Mouse (Mus musculus): ENCODE results near the gene Hist1h2bq. TPM values are rescaled to one million over a fixed set of nuclear protein-coding genes. Genes with fewer than 3 reads are reported as not detected.

Gene Hist1h2bq
- total and polyA plus RNA-seq, 2 experiments from 2014 or later = 4.8 to 1,114 TPM

GRCm38 (mm10) chr13:21781021-21781555 is 28.9 kb downstream of the Hist1h2bq start:
- no peaks in the 10 kb centered on the region for H3K36me3 ChIP-seq (ENCODE audit: insufficient read depth, low read length)

GRCm38 (mm10) chr13:21779767-21780731 is 29.9 kb downstream of the Hist1h2bq start, which contains the start of gene Hist1h1b:
Gene Hist1h1b (minus strand): TSS chr13:21780625.
- Histone ChIP-seq H3K4me3 (ENCODE audit: low read length) (peak within 1 kb of the TSS; percentile 44), H3K9me3 (ENCODE audit: low read length) (no peaks in the 10 kb centered on the region), H3K36me3 (ENCODE audit: insufficient read depth, low read length) (no peaks in the 10 kb centered on the region), H3K27ac (peak within 1 kb of the TSS; percentile 78), H3K27me3 (ENCODE audit: insufficient read depth, low read length) (no peaks in the 10 kb centered on the region), H3K9ac (replicated peaks; ENCODE audit: low read length) (peak within 1 kb of the TSS; percentile 61), H3K4me2 (ENCODE audit: low read depth, low read length) (peak within 1 kb of the TSS; percentile 97), H3K4me1 (ENCODE audit: insufficient read depth, low read length) (peaks cover 9% of the 10 kb centered on the region; the same call in 1 of the 2 replicates)
- under 1% methylated on average over 44 of the region's 44 CpGs for WGBS
- no peak for TF ChIP-seq CTCF (IDR thresholded peaks at IDR 0.05; ENCODE audit: low read depth)
- DNase-seq (ENCODE audit: low spot score) (peak; percentile 69), ATAC-seq (peak; percentile 14; the same call in 1 of the 2 replicates)

More at GRCm38 (mm10) chr13:21781021-21781555, 28.9 kb downstream of the Hist1h2bq start:
- Histone ChIP-seq H3K4me1 (ENCODE audit: insufficient read depth, low read length) (peaks cover 9% of the 10 kb centered on the region; the same call in 1 of the 2 replicates), H3K27ac (peak overlapping the region; percentile 78; the same call in 1 of the 2 replicates), H3K4me3 (ENCODE audit: low read length) (no peak overlapping the region; the same call in 1 of the 2 replicates), H3K4me2 (ENCODE audit: low read depth, low read length) (peak overlapping the region; percentile 97), H3K9me3 (ENCODE audit: low read length) (no peaks in the 10 kb centered on the region), H3K27me3 (ENCODE audit: insufficient read depth, low read length) (no peaks in the 10 kb centered on the region), H3K9ac (replicated peaks; ENCODE audit: low read length) (no peak overlapping the region)
- ATAC-seq = no peak
- no peak for TF ChIP-seq CTCF (IDR thresholded peaks at IDR 0.05; ENCODE audit: low read depth)
- no peak for DNase-seq (ENCODE audit: low spot score)
- WGBS = 46% methylated on average over 6 of the region's 6 CpGs

GRCm38 (mm10) chr13:21778814-21779766 is 30.9 kb downstream of the Hist1h2bq start:
- peak overlapping the region; percentile 61 for H3K9ac ChIP-seq (replicated peaks; ENCODE audit: low read length)
- H3K36me3 ChIP-seq (ENCODE audit: insufficient read depth, low read length) = no peaks in the 10 kb centered on the region
- no peaks in the 10 kb centered on the region for H3K9me3 ChIP-seq (ENCODE audit: low read length)
- ATAC-seq = peak; percentile 95
- peak; percentile 95 for DNase-seq (ENCODE audit: low spot score)
- peak overlapping the region; percentile 97 for H3K4me2 ChIP-seq (ENCODE audit: low read depth, low read length)
- peak overlapping the region; percentile 78 for H3K27ac ChIP-seq
- WGBS = 5% methylated on average over 33 of the region's 33 CpGs
- peaks cover 9% of the 10 kb centered on the region; the same call in 1 of the 2 replicates for H3K4me1 ChIP-seq (ENCODE audit: insufficient read depth, low read length)
- no peak for TF ChIP-seq CTCF (IDR thresholded peaks at IDR 0.05; ENCODE audit: low read depth)
- peak overlapping the region; percentile 44 for H3K4me3 ChIP-seq (ENCODE audit: low read length)
- H3K27me3 ChIP-seq (ENCODE audit: insufficient read depth, low read length) = no peaks in the 10 kb centered on the region

Small RNA genes within 50 kb of the gene (microRNA-seq; reads per million reads assigned to microRNA genes)
- gene Gm19658 (0 reads per million in 2 experiments), gene Gm44346 (0 reads per million in 2 experiments), gene Gm44466 (0 reads per million in 2 experiments)

Other genes with a start within 250 kb of the Hist1h2bq start
Only the 30 nearest of the 31 such genes appear.
- gene Olfr1364, start 228.4 kb downstream of the Hist1h2bq start, total RNA-seq (2014; rRNA removed) = not detected in 2 replicates
- gene Olfr1364, start 228.4 kb downstream of the Hist1h2bq start, polyA plus RNA-seq (2015; fragmentation: Nextera tagmentation; extraction: Ambion mirVana) = not detected in 2 replicates
- gene Olfr1362, start 196.2 kb downstream of the Hist1h2bq start, total RNA-seq (2014; rRNA removed) = not detected in 2 replicates
- not detected in 2 replicates for gene Olfr1362, start 196.2 kb downstream of the Hist1h2bq start, polyA plus RNA-seq (2015; fragmentation: Nextera tagmentation; extraction: Ambion mirVana)
- gene Olfr11, start 167.7 kb downstream of the Hist1h2bq start, total RNA-seq (2014; rRNA removed) = not detected in 2 replicates
- gene Olfr11, start 167.7 kb downstream of the Hist1h2bq start, polyA plus RNA-seq (2015; fragmentation: Nextera tagmentation; extraction: Ambion mirVana) = 0.09 TPM in 1 of 2 replicates, not detected in the other
- gene Olfr1361, start 146.8 kb downstream of the Hist1h2bq start, total RNA-seq (2014; rRNA removed) = not detected in 2 replicates
- not detected in 2 replicates for gene Olfr1361, start 146.8 kb downstream of the Hist1h2bq start, polyA plus RNA-seq (2015; fragmentation: Nextera tagmentation; extraction: Ambion mirVana)
- gene Olfr1360, start 132.8 kb downstream of the Hist1h2bq start, total RNA-seq (2014; rRNA removed) = not detected in 2 replicates
- gene Olfr1360, start 132.8 kb downstream of the Hist1h2bq start, polyA plus RNA-seq (2015; fragmentation: Nextera tagmentation; extraction: Ambion mirVana) = not detected in 2 replicates
- not detected in 2 replicates for gene Olfr1359, start 112.1 kb downstream of the Hist1h2bq start, total RNA-seq (2014; rRNA removed)
- gene Olfr1359, start 112.1 kb downstream of the Hist1h2bq start, polyA plus RNA-seq (2015; fragmentation: Nextera tagmentation; extraction: Ambion mirVana) = not detected in 2 replicates
- gene Hist1h2bl, start 94.1 kb downstream of the Hist1h2bq start, total RNA-seq (2014; rRNA removed) = 541 and 615 TPM in 2 replicates
- gene Hist1h2bl, start 94.1 kb downstream of the Hist1h2bq start, polyA plus RNA-seq (2015; fragmentation: Nextera tagmentation; extraction: Ambion mirVana) = 1.2 TPM in 1 of 2 replicates, not detected in the other
- 934 and 1,282 TPM in 2 replicates for gene Hist1h2ai, start 93.8 kb downstream of the Hist1h2bq start, total RNA-seq (2014; rRNA removed)
- 4.5 and 5.8 TPM in 2 replicates for gene Hist1h2ai, start 93.8 kb downstream of the Hist1h2bq start, polyA plus RNA-seq (2015; fragmentation: Nextera tagmentation; extraction: Ambion mirVana)
- gene Hist1h3h, start 92.5 kb downstream of the Hist1h2bq start, total RNA-seq (2014; rRNA removed) = 1,004 and 1,140 TPM in 2 replicates
- 1.9 and 6.2 TPM in 2 replicates for gene Hist1h3h, start 92.5 kb downstream of the Hist1h2bq start, polyA plus RNA-seq (2015; fragmentation: Nextera tagmentation; extraction: Ambion mirVana)
- gene Hist1h2bm, start 88.2 kb downstream of the Hist1h2bq start, total RNA-seq (2014; rRNA removed) = 1,597 and 1,943 TPM in 2 replicates
- 1.3 and 1.7 TPM in 2 replicates for gene Hist1h2bm, start 88.2 kb downstream of the Hist1h2bq start, polyA plus RNA-seq (2015; fragmentation: Nextera tagmentation; extraction: Ambion mirVana)
- 1,214 and 1,310 TPM in 2 replicates for gene Hist1h4j, start 75.1 kb downstream of the Hist1h2bq start, total RNA-seq (2014; rRNA removed)
- gene Hist1h4j, start 75.1 kb downstream of the Hist1h2bq start, polyA plus RNA-seq (2015; fragmentation: Nextera tagmentation; extraction: Ambion mirVana) = not detected in 2 replicates
- gene Hist1h4k, start 59.7 kb downstream of the Hist1h2bq start, total RNA-seq (2014; rRNA removed) = 380 and 998 TPM in 2 replicates
- gene Hist1h4k, start 59.7 kb downstream of the Hist1h2bq start, polyA plus RNA-seq (2015; fragmentation: Nextera tagmentation; extraction: Ambion mirVana) = 1.6 and 1.9 TPM in 2 replicates
- 429 and 552 TPM in 2 replicates for gene Hist1h2ak, start 56.4 kb downstream of the Hist1h2bq start, total RNA-seq (2014; rRNA removed)
- gene Hist1h2ak, start 56.4 kb downstream of the Hist1h2bq start, polyA plus RNA-seq (2015; fragmentation: Nextera tagmentation; extraction: Ambion mirVana) = 9.9 and 13.6 TPM in 2 replicates
- gene Hist1h2bn, start 56.1 kb downstream of the Hist1h2bq start, total RNA-seq (2014; rRNA removed) = 864 and 1,352 TPM in 2 replicates
- gene Hist1h2bn, start 56.1 kb downstream of the Hist1h2bq start, polyA plus RNA-seq (2015; fragmentation: Nextera tagmentation; extraction: Ambion mirVana) = 1.1 TPM in 1 of 2 replicates, not detected in the other
- gene Hist1h1b, start 29.6 kb downstream of the Hist1h2bq start, total RNA-seq (2014; rRNA removed) = 263 and 411 TPM in 2 replicates
- 10.0 and 11.7 TPM in 2 replicates for gene Hist1h1b, start 29.6 kb downstream of the Hist1h2bq start, polyA plus RNA-seq (2015; fragmentation: Nextera tagmentation; extraction: Ambion mirVana)
- 789 and 1,626 TPM in 2 replicates for gene Hist1h3i, start 26.8 kb downstream of the Hist1h2bq start, total RNA-seq (2014; rRNA removed)
- 24.5 and 29.0 TPM in 2 replicates for gene Hist1h3i, start 26.8 kb downstream of the Hist1h2bq start, polyA plus RNA-seq (2015; fragmentation: Nextera tagmentation; extraction: Ambion mirVana)
- gene Hist1h2an, start 23.0 kb downstream of the Hist1h2bq start, total RNA-seq (2014; rRNA removed) = 641 and 1,093 TPM in 2 replicates
- 2.2 and 5.4 TPM in 2 replicates for gene Hist1h2an, start 23.0 kb downstream of the Hist1h2bq start, polyA plus RNA-seq (2015; fragmentation: Nextera tagmentation; extraction: Ambion mirVana)
- gene Hist1h2bp, start 22.7 kb downstream of the Hist1h2bq start, total RNA-seq (2014; rRNA removed) = 234 and 289 TPM in 2 replicates
- gene Hist1h2bp, start 22.7 kb downstream of the Hist1h2bq start, polyA plus RNA-seq (2015; fragmentation: Nextera tagmentation; extraction: Ambion mirVana) = 0.84 TPM in 1 of 2 replicates, not detected in the other
- gene Hist1h2ao, start 268 bp upstream of the Hist1h2bq start, total RNA-seq (2014; rRNA removed) = not detected in 2 replicates
- gene Hist1h2ao, start 268 bp upstream of the Hist1h2bq start, polyA plus RNA-seq (2015; fragmentation: Nextera tagmentation; extraction: Ambion mirVana) = not detected in 2 replicates
- gene Hist1h4m, start 1.5 kb upstream of the Hist1h2bq start, total RNA-seq (2014; rRNA removed) = 2.3 and 3.3 TPM in 2 replicates
- not detected in 2 replicates for gene Hist1h4m, start 1.5 kb upstream of the Hist1h2bq start, polyA plus RNA-seq (2015; fragmentation: Nextera tagmentation; extraction: Ambion mirVana)
- 4,540 and 4,675 TPM in 2 replicates for gene Hist1h4n, start 22.0 kb upstream of the Hist1h2bq start, total RNA-seq (2014; rRNA removed)
- gene Hist1h4n, start 22.0 kb upstream of the Hist1h2bq start, polyA plus RNA-seq (2015; fragmentation: Nextera tagmentation; extraction: Ambion mirVana) = 3.7 and 4.1 TPM in 2 replicates
- gene Hist1h2ap, start 23.3 kb upstream of the Hist1h2bq start, total RNA-seq (2014; rRNA removed) = 1,318 and 1,554 TPM in 2 replicates
- gene Hist1h2ap, start 23.3 kb upstream of the Hist1h2bq start, polyA plus RNA-seq (2015; fragmentation: Nextera tagmentation; extraction: Ambion mirVana) = 798 and 958 TPM in 2 replicates
- gene Hist1h2br, start 23.5 kb upstream of the Hist1h2bq start, total RNA-seq (2014; rRNA removed) = 757 and 1,216 TPM in 2 replicates
- 4.7 and 7.4 TPM in 2 replicates for gene Hist1h2br, start 23.5 kb upstream of the Hist1h2bq start, polyA plus RNA-seq (2015; fragmentation: Nextera tagmentation; extraction: Ambion mirVana)
- gene Zfp184, start 134.9 kb upstream of the Hist1h2bq start, total RNA-seq (2014; rRNA removed) = 9.3 and 13.5 TPM in 2 replicates
- 7.8 and 9.6 TPM in 2 replicates for gene Zfp184, start 134.9 kb upstream of the Hist1h2bq start, polyA plus RNA-seq (2015; fragmentation: Nextera tagmentation; extraction: Ambion mirVana)
- not detected in 2 replicates for gene Pom121l2, start 171.0 kb upstream of the Hist1h2bq start, total RNA-seq (2014; rRNA removed)
- not detected in 2 replicates for gene Pom121l2, start 171.0 kb upstream of the Hist1h2bq start, polyA plus RNA-seq (2015; fragmentation: Nextera tagmentation; extraction: Ambion mirVana)
- not detected in 2 replicates for gene Prss16, start 199.5 kb upstream of the Hist1h2bq start, total RNA-seq (2014; rRNA removed)
- not detected in 2 replicates for gene Prss16, start 199.5 kb upstream of the Hist1h2bq start, polyA plus RNA-seq (2015; fragmentation: Nextera tagmentation; extraction: Ambion mirVana)
- gene Hist1h2ah, start 225.4 kb upstream of the Hist1h2bq start, total RNA-seq (2014; rRNA removed) = 67.7 and 136 TPM in 2 replicates
- 2.2 and 10.5 TPM in 2 replicates for gene Hist1h2ah, start 225.4 kb upstream of the Hist1h2bq start, polyA plus RNA-seq (2015; fragmentation: Nextera tagmentation; extraction: Ambion mirVana)
- gene Hist1h2bk, start 225.7 kb upstream of the Hist1h2bq start, total RNA-seq (2014; rRNA removed) = 468 and 587 TPM in 2 replicates
- gene Hist1h2bk, start 225.7 kb upstream of the Hist1h2bq start, polyA plus RNA-seq (2015; fragmentation: Nextera tagmentation; extraction: Ambion mirVana) = 0.84 and 1.2 TPM in 2 replicates
- 20.6 and 39.3 TPM in 2 replicates for gene Hist1h4i, start 231.2 kb upstream of the Hist1h2bq start, total RNA-seq (2014; rRNA removed)
- gene Hist1h4i, start 231.2 kb upstream of the Hist1h2bq start, polyA plus RNA-seq (2015; fragmentation: Nextera tagmentation; extraction: Ambion mirVana) = 5.1 and 5.5 TPM in 2 replicates
- 477 and 856 TPM in 2 replicates for gene Hist1h2ag, start 232.7 kb upstream of the Hist1h2bq start, total RNA-seq (2014; rRNA removed)
- gene Hist1h2ag, start 232.7 kb upstream of the Hist1h2bq start, polyA plus RNA-seq (2015; fragmentation: Nextera tagmentation; extraction: Ambion mirVana) = 13.5 and 16.6 TPM in 2 replicates

Data from hindbrain, postnatal 0 days (tissue).